Mouse (Mus musculus) stomach, postnatal 0 days (tissue): Measurements from ENCODE around the gene Rgs8. TPM values are rescaled to one million over a fixed set of nuclear protein-coding genes. Genes with fewer than 3 reads are reported as not detected.

Experiments used
- ATAC-seq: fragments of 200-750 bp; cut with Nextera tagmentation; 2 replicates; pipeline ENCODE4 v1.8.0; 2017; ENCODE audit not compliant: low FRiP score, low TSS enrichment
- DNase-seq: peaks from one replicate; pipeline ENCODE4 v3.0.0-alpha.2; 2016; ENCODE audit warnings: low spot score
- H3K27ac ChIP-seq: fragments of 300-500 bp; sonication (generic); replicated peaks from 2 replicates; pipeline ENCODE4 v1.5.1; 2014; ENCODE audit warnings: mild to moderate bottlenecking, control low read depth
- H3K27me3 ChIP-seq: fragments of 300-500 bp; sonication (generic); 2 replicates; pipeline ENCODE4 v1.6.1; 2014; ENCODE audit warnings: low read length; ENCODE audit not compliant: control insufficient read depth, insufficient read depth
- H3K36me3 ChIP-seq: fragments of 300-500 bp; sonication (generic); 2 replicates; pipeline ENCODE4 v1.6.1; 2014; ENCODE audit warnings: low read length, mixed read lengths; ENCODE audit not compliant: control insufficient read depth, insufficient read depth
- H3K4me1 ChIP-seq: fragments of 300-500 bp; sonication (generic); replicated peaks from 2 replicates; pipeline ENCODE4 v1.6.1; 2014; ENCODE audit warnings: antibody characterized with exemption; ENCODE audit not compliant: control insufficient read depth, insufficient read depth
- H3K4me2 ChIP-seq: fragments of 300-500 bp; sonication (generic); replicated peaks from 2 replicates; pipeline ENCODE4 v1.6.1; 2014; ENCODE audit warnings: low read depth, mild to moderate bottlenecking, control low read depth, moderate library complexity
- H3K4me3 ChIP-seq: fragments of 300-500 bp; sonication (generic); 2 replicates; pipeline ENCODE4 v1.5.1; 2014; ENCODE audit warnings: low read depth, low read length, control low read depth
- H3K9ac ChIP-seq: fragments of 300-500 bp; sonication (generic); 2 replicates; pipeline ENCODE4 v1.6.1; 2014; ENCODE audit warnings: mild to moderate bottlenecking, low read length, control low read depth, mixed read lengths
- H3K9me3 ChIP-seq: fragments of 300-500 bp; sonication (generic); 2 replicates; pipeline ENCODE4 v1.6.1; 2016; ENCODE audit warnings: low read length; ENCODE audit not compliant: control insufficient read depth
- CTCF ChIP-seq: IDR thresholded peaks from 2 replicates; pipeline ENCODE4 v1.5.1; 2016; ENCODE audit warnings: antibody characterized with exemption, low read depth, mild to moderate bottlenecking, moderate library complexity
- EP300 ChIP-seq: optimal IDR thresholded peaks from 2 replicates; pipeline ENCODE3; 2016; ENCODE audit warnings: antibody characterized with exemption
- WGBS: fragments of 180-500 bp; shearing (Covaris S2); extraction: QIAGEN DNeasy Blood & Tissue Kit; methylation state at CpG from one replicate; pipeline ENCODE4 v1.1.7; 2014; 5-methylcytosine and 5-hydroxymethylcytosine counted together
- polyA plus RNA-seq: library from polyadenylated mRNA; unstranded; fragments of >200 nt; fragmentation: Nextera tagmentation; extraction: Ambion mirVana; gene quantifications from 2 replicates; pipeline ENCODE4 v1.2.1, GENCODE M21; 2015

Gene Rgs8
- polyA plus RNA-seq, 1 experiment from 2014 or later: 0.16 TPM

- no peak overlapping the region for H3K4me3 ChIP-seq
- no peaks in the 10 kb centered on the region for H3K36me3 ChIP-seq
- TF ChIP-seq EP300 (no peak), CTCF (peak; percentile 97)
- peaks cover 3% of the 10 kb centered on the region; the same call in 1 of the 2 replicates for H3K27me3 ChIP-seq
- no peak overlapping the region for H3K9ac ChIP-seq
- H3K4me2 ChIP-seq: no peak overlapping the region
- DNase-seq (peak; percentile 72), ATAC-seq (no peak)
- no peak overlapping the region for H3K27ac ChIP-seq
- H3K4me1 ChIP-seq: peaks cover 2% of the 10 kb centered on the region; the same call in 1 of the 2 replicates
- H3K9me3 ChIP-seq: no peaks in the 10 kb centered on the region
- whole genome bisulfite sequencing: 48% methylated on average over 11 of the region's 11 CpGs
Measured at GRCm38 (mm10) chr1:153742374-153743155, 89.7 kb downstream of the Rgs8 start.

- Histone ChIP-seq H3K36me3 (no peaks in the 10 kb centered on the region), H3K4me2 (no peak overlapping the region), H3K27ac (no peak overlapping the region), H3K9ac (no peak overlapping the region), H3K9me3 (no peaks in the 10 kb centered on the region), H3K27me3 (no peaks in the 10 kb centered on the region), H3K4me3 (no peak overlapping the region), H3K4me1 (no peaks in the 10 kb centered on the region)
- DNase-seq (no peak), ATAC-seq (no peak)
- TF ChIP-seq CTCF: no peak
- TF ChIP-seq EP300: no peak
- 81% methylated on average over 14 of the region's 14 CpGs for WGBS
Measured at GRCm38 (mm10) chr1:153746119-153746670, 93.4 kb downstream of the Rgs8 start.

- ATAC-seq: peak; percentile 12; the same call in 1 of the 2 replicates
- no peak for TF ChIP-seq EP300
- TF ChIP-seq CTCF: peak; percentile 93
- no peak overlapping the region for H3K4me3 ChIP-seq
- H3K9me3 ChIP-seq: no peaks in the 10 kb centered on the region
- H3K4me1 ChIP-seq: no peaks in the 10 kb centered on the region
- H3K9ac ChIP-seq: no peak overlapping the region
- peak; percentile 78 for DNase-seq
- H3K36me3 ChIP-seq: no peaks in the 10 kb centered on the region
- WGBS: 6% methylated on average over 12 of the region's 12 CpGs
- no peak overlapping the region for H3K4me2 ChIP-seq
- no peak overlapping the region for H3K27ac ChIP-seq
- no peaks in the 10 kb centered on the region for H3K27me3 ChIP-seq
Measured at GRCm38 (mm10) chr1:153746728-153747127, 93.9 kb downstream of the Rgs8 start.

GRCm38 (mm10) chr1:153747861-153748530, 95.2 kb downstream of the Rgs8 start:
- no peak for TF ChIP-seq CTCF
- no peak for TF ChIP-seq EP300
- no peak for ATAC-seq
- no peaks in the 10 kb centered on the region for H3K27me3 ChIP-seq
- H3K4me2 ChIP-seq: peak overlapping the region; percentile 1
- H3K27ac ChIP-seq: no peak overlapping the region
- no peaks in the 10 kb centered on the region for H3K9me3 ChIP-seq
- 51% methylated on average over 12 of the region's 12 CpGs for WGBS
- no peak for DNase-seq
- no peak overlapping the region for H3K4me3 ChIP-seq
- H3K36me3 ChIP-seq: no peaks in the 10 kb centered on the region
- no peaks in the 10 kb centered on the region for H3K4me1 ChIP-seq
- H3K9ac ChIP-seq: no peak overlapping the region

GRCm38 (mm10) chr1:153748549-153748948, 95.7 kb downstream of the Rgs8 start:
- TF ChIP-seq CTCF: no peak
- no peak for TF ChIP-seq EP300
- no peaks in the 10 kb centered on the region for H3K9me3 ChIP-seq
- no peaks in the 10 kb centered on the region for H3K36me3 ChIP-seq
- no peak overlapping the region for H3K9ac ChIP-seq
- H3K27me3 ChIP-seq: no peaks in the 10 kb centered on the region
- no peak overlapping the region for H3K27ac ChIP-seq
- peak overlapping the region; percentile 63; the same call in 1 of the 2 replicates for H3K4me2 ChIP-seq
- DNase-seq (peak; percentile 36), ATAC-seq (no peak)
- WGBS: 4% methylated on average over 1 of the region's 1 CpGs
- H3K4me3 ChIP-seq: no peak overlapping the region; the same call in 1 of the 2 replicates
- H3K4me1 ChIP-seq: no peaks in the 10 kb centered on the region
